Mouse (Mus musculus): ENCODE measurements around the gene Fhdc1. TPM values are rescaled to one million over a fixed set of nuclear protein-coding genes. Genes with fewer than 3 reads are reported as not detected.

Fhdc1 gene
- polyA plus RNA-seq, 1 experiment from 2014 or later, result 6.8 TPM

GRCm38 (mm10) chr3:84500491-84500890 is 20.3 kb upstream of the Fhdc1 start:
- Histone ChIP-seq H3K9ac (ENCODE audit: low read depth, low read length) (no peak overlapping the region), H3K36me3 (ENCODE audit: control insufficient read depth, insufficient read depth, low read length) (peaks cover 10% of the 10 kb centered on the region; the same call in 1 of the 2 replicates), H3K4me1 (ENCODE audit: control insufficient read depth, insufficient read depth, low read length) (peaks cover 5% of the 10 kb centered on the region), H3K4me3 (ENCODE audit: low read depth, low read length) (no peak overlapping the region), H3K4me2 (ENCODE audit: low read depth, low read length) (no peak overlapping the region), H3K9me3 (ENCODE audit: control insufficient read depth, low read length) (no peaks in the 10 kb centered on the region), H3K27ac (replicated peaks; ENCODE audit: low read depth, low read length) (no peak overlapping the region), H3K27me3 (replicated peaks; ENCODE audit: control insufficient read depth, insufficient read depth, low read length) (no peaks in the 10 kb centered on the region)
- DNase-seq (ENCODE audit: low spot score) (no peak), ATAC-seq (ENCODE audit: low read depth) (no peak)
- 59% methylated on average over 10 of the region's 10 CpGs for WGBS

DNA sequence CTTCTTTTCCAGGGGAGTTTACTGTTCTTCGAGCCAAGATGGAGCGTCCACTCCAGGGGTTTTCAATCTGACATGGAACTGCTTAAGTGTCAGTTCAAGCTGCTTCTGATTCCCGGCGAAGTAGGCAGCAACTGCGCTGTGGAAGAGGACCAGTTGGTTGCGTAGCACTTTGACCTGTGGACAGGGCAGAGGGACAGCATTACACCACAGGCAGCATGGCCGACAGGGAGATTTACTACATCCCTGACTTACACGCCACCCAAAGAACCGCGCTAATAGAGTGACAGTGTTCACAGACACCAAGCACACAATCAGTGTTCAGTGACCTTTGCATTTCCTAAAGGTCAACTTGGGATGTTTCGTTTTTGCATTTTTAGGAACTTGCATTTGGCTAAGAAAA is 17.5 kb upstream of the Fhdc1 start:
- Histone ChIP-seq H3K4me2 (ENCODE audit: low read depth, low read length) (no peak overlapping the region), H3K9me3 (ENCODE audit: control insufficient read depth, low read length) (no peaks in the 10 kb centered on the region), H3K27me3 (replicated peaks; ENCODE audit: control insufficient read depth, insufficient read depth, low read length) (no peaks in the 10 kb centered on the region), H3K9ac (ENCODE audit: low read depth, low read length) (no peak overlapping the region), H3K4me1 (ENCODE audit: control insufficient read depth, insufficient read depth, low read length) (peaks cover 5% of the 10 kb centered on the region), H3K27ac (replicated peaks; ENCODE audit: low read depth, low read length) (no peak overlapping the region), H3K36me3 (ENCODE audit: control insufficient read depth, insufficient read depth, low read length) (peaks cover 5% of the 10 kb centered on the region; the same call in 1 of the 2 replicates), H3K4me3 (ENCODE audit: low read depth, low read length) (no peak overlapping the region)
- WGBS, result 75% methylated on average over 11 of the region's 11 CpGs
- ATAC-seq (ENCODE audit: low read depth), result no peak
- DNase-seq (ENCODE audit: low spot score), result no peak

- H3K27ac ChIP-seq (replicated peaks; ENCODE audit: low read depth, low read length), result no peak overlapping the region
- no peak overlapping the region for H3K4me2 ChIP-seq (ENCODE audit: low read depth, low read length)
- DNase-seq (ENCODE audit: low spot score), result no peak
Observed at GRCm38 (mm10) chr3:84492657-84493056, 12.4 kb upstream of the Fhdc1 start.

DNA sequence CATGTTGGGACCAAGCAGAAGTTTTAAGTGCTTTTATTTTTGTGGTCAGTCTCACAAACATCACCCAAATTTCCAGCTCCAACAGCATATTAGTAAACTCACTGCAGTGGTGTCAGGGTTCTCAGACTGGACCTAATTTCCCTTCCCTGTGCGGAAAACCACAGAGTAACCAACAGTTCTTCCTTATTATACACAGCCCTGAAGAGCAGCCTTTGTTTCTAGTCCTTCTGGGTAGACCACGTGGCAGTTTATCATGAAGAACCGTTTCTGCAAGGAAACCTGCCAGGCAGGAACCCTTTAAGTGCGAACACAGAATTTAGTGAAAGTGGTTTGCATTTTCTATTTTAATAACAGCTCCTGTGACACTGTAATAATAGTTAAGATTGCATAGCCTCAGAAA is 11.9 kb upstream of the Fhdc1 start:
- Histone ChIP-seq H3K9me3 (ENCODE audit: control insufficient read depth, low read length) (no peaks in the 10 kb centered on the region), H3K4me3 (ENCODE audit: low read depth, low read length) (no peak overlapping the region), H3K27ac (replicated peaks; ENCODE audit: low read depth, low read length) (no peak overlapping the region), H3K36me3 (ENCODE audit: control insufficient read depth, insufficient read depth, low read length) (no peaks in the 10 kb centered on the region; the same call in 1 of the 2 replicates), H3K9ac (ENCODE audit: low read depth, low read length) (no peak overlapping the region), H3K4me1 (ENCODE audit: control insufficient read depth, insufficient read depth, low read length) (no peaks in the 10 kb centered on the region), H3K27me3 (replicated peaks; ENCODE audit: control insufficient read depth, insufficient read depth, low read length) (no peaks in the 10 kb centered on the region), H3K4me2 (ENCODE audit: low read depth, low read length) (no peak overlapping the region)
- DNase-seq (ENCODE audit: low spot score) (no peak), ATAC-seq (ENCODE audit: low read depth) (no peak)
- WGBS, result 76% methylated on average over 4 of the region's 4 CpGs

More at GRCm38 (mm10) chr3:84492657-84493056, 12.4 kb upstream of the Fhdc1 start:
- Histone ChIP-seq H3K9ac (ENCODE audit: low read depth, low read length) (no peak overlapping the region), H3K9me3 (ENCODE audit: control insufficient read depth, low read length) (no peaks in the 10 kb centered on the region), H3K27me3 (replicated peaks; ENCODE audit: control insufficient read depth, insufficient read depth, low read length) (no peaks in the 10 kb centered on the region), H3K4me1 (ENCODE audit: control insufficient read depth, insufficient read depth, low read length) (no peaks in the 10 kb centered on the region), H3K4me3 (ENCODE audit: low read depth, low read length) (no peak overlapping the region), H3K36me3 (ENCODE audit: control insufficient read depth, insufficient read depth, low read length) (peaks cover 3% of the 10 kb centered on the region; the same call in 1 of the 2 replicates)
- WGBS, result 91% methylated on average over 8 of the region's 8 CpGs
- no peak for ATAC-seq (ENCODE audit: low read depth)

GRCm38 (mm10) chr3:84488716-84489115 is 8.5 kb upstream of the Fhdc1 start:
- Histone ChIP-seq H3K9me3 (ENCODE audit: control insufficient read depth, low read length) (no peaks in the 10 kb centered on the region), H3K4me1 (ENCODE audit: control insufficient read depth, insufficient read depth, low read length) (no peaks in the 10 kb centered on the region), H3K27me3 (replicated peaks; ENCODE audit: control insufficient read depth, insufficient read depth, low read length) (no peaks in the 10 kb centered on the region), H3K4me3 (ENCODE audit: low read depth, low read length) (no peak overlapping the region), H3K36me3 (ENCODE audit: control insufficient read depth, insufficient read depth, low read length) (no peaks in the 10 kb centered on the region), H3K9ac (ENCODE audit: low read depth, low read length) (no peak overlapping the region), H3K27ac (replicated peaks; ENCODE audit: low read depth, low read length) (no peak overlapping the region), H3K4me2 (ENCODE audit: low read depth, low read length) (no peak overlapping the region)
- DNase-seq (ENCODE audit: low spot score) (no peak), ATAC-seq (ENCODE audit: low read depth) (peak; percentile 37; the same call in 1 of the 2 replicates)
- WGBS, result 26% methylated on average over 6 of the region's 6 CpGs

DNA sequence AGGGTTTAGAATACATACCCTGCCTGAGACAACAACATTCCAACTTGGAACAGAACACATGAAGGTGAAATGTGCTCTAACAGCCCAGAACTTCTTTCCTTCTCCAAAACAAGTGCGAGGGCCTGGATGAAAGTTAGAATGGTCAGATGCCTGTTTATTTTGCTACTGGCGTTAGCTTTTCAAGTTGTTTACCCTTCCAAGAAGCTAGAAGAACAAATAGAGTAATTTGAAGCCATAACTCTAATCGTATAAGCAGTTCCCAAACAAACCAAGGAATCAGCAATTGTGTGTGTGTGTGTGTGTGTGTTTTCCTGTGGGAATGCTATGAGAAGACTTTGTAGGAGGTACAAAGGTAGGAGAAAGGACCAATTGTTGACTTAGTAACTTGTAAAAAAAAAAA is 4.7 kb upstream of the Fhdc1 start:
- WGBS, result 60% methylated on average over 3 of the region's 3 CpGs

DNA sequence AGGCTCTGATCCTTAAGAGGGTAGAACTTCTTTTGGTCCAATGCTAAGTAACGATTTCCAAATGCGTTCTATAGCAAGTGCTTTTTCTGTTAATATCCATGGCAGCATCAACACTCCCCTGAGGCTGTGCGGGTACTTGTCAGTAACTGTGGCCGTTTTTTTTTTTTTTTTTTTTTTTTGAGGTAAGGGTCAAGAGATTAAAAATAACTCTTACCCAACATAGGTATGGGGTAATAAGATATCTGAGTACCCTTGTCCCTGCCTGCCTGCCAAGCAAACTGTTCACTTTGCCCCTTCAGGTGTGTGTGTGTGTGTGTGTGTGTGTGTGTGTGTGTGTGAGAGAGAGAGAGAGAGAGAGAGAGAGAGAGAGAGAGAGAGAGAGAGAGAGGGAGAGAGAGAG is 4.1 kb upstream of the Fhdc1 start:
- H3K4me1 ChIP-seq (ENCODE audit: control insufficient read depth, insufficient read depth, low read length), result 0 out of 2 replicates have a peak, but pooled peaks cover 3% of the 10 kb centered on the region
- 54% methylated on average over 4 of the region's 4 CpGs for WGBS
- DNase-seq (ENCODE audit: low spot score), result no peak

More for the DNA sequence above, 4.7 kb upstream of the Fhdc1 start:
- Histone ChIP-seq H3K4me3 (ENCODE audit: low read depth, low read length) (no peak overlapping the region), H3K9ac (ENCODE audit: low read depth, low read length) (no peak overlapping the region), H3K27ac (replicated peaks; ENCODE audit: low read depth, low read length) (no peak overlapping the region), H3K4me1 (ENCODE audit: control insufficient read depth, insufficient read depth, low read length) (0 out of 2 replicates have a peak, but pooled peaks cover 3% of the 10 kb centered on the region), H3K9me3 (ENCODE audit: control insufficient read depth, low read length) (no peaks in the 10 kb centered on the region), H3K36me3 (ENCODE audit: control insufficient read depth, insufficient read depth, low read length) (no peaks in the 10 kb centered on the region), H3K27me3 (replicated peaks; ENCODE audit: control insufficient read depth, insufficient read depth, low read length) (peaks cover 15% of the 10 kb centered on the region), H3K4me2 (ENCODE audit: low read depth, low read length) (no peak overlapping the region)
- ATAC-seq (ENCODE audit: low read depth) (no peak), DNase-seq (ENCODE audit: low spot score) (no peak)

GRCm38 (mm10) chr3:84482121-84482520 is 1.9 kb upstream of the Fhdc1 start:
- no peak for DNase-seq (ENCODE audit: low spot score)
- H3K4me3 ChIP-seq (ENCODE audit: low read depth, low read length), result no peak overlapping the region
- H3K27ac ChIP-seq (replicated peaks; ENCODE audit: low read depth, low read length), result no peak overlapping the region
- peaks cover 40% of the 10 kb centered on the region for H3K27me3 ChIP-seq (replicated peaks; ENCODE audit: control insufficient read depth, insufficient read depth, low read length)
- 77% methylated on average over 6 of the region's 6 CpGs for WGBS
- no peak overlapping the region for H3K9ac ChIP-seq (ENCODE audit: low read depth, low read length)
- 0 out of 2 replicates have a peak, but pooled peaks cover 3% of the 10 kb centered on the region for H3K4me1 ChIP-seq (ENCODE audit: control insufficient read depth, insufficient read depth, low read length)
- H3K9me3 ChIP-seq (ENCODE audit: control insufficient read depth, low read length), result no peaks in the 10 kb centered on the region
- ATAC-seq (ENCODE audit: low read depth), result no peak
- no peaks in the 10 kb centered on the region for H3K36me3 ChIP-seq (ENCODE audit: control insufficient read depth, insufficient read depth, low read length)
- H3K4me2 ChIP-seq (ENCODE audit: low read depth, low read length), result no peak overlapping the region

More for the DNA sequence above, 4.1 kb upstream of the Fhdc1 start:
- Histone ChIP-seq H3K27me3 (replicated peaks; ENCODE audit: control insufficient read depth, insufficient read depth, low read length) (peaks cover 20% of the 10 kb centered on the region), H3K4me3 (ENCODE audit: low read depth, low read length) (no peak overlapping the region), H3K36me3 (ENCODE audit: control insufficient read depth, insufficient read depth, low read length) (no peaks in the 10 kb centered on the region), H3K9me3 (ENCODE audit: control insufficient read depth, low read length) (no peaks in the 10 kb centered on the region), H3K4me2 (ENCODE audit: low read depth, low read length) (no peak overlapping the region), H3K9ac (ENCODE audit: low read depth, low read length) (no peak overlapping the region), H3K27ac (replicated peaks; ENCODE audit: low read depth, low read length) (no peak overlapping the region)
- ATAC-seq (ENCODE audit: low read depth), result no peak

DNA sequence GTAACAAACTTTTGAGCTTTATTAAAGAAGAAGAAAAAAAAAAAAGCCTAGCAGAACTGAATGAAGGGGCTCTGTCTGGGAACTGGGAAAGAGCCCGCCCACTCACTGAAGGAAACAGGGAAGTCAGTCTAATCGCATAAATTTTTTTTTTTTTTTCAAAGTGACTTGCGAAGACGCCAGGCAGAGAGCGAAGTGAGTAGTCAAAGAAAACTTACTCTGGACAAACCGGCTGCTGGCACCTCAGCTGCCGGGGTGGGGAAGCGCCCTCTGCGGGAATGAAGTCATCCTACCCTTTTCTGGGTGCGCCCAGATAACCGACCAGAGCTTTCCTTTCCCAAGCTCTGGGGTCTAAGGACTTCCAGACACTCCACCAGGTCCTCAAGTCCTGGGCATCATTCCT is 875 bp upstream of the Fhdc1 start:
- 6% methylated on average over 11 of the region's 11 CpGs for WGBS
- Histone ChIP-seq H3K27ac (replicated peaks; ENCODE audit: low read depth, low read length) (peak overlapping the region; percentile 57; the same call in 1 of the 2 replicates), H3K9ac (ENCODE audit: low read depth, low read length) (0 out of 2 replicates have a peak overlapping the region, but pooled peaks have one; percentile 68), H3K36me3 (ENCODE audit: control insufficient read depth, insufficient read depth, low read length) (no peaks in the 10 kb centered on the region), H3K27me3 (replicated peaks; ENCODE audit: control insufficient read depth, insufficient read depth, low read length) (peaks cover 40% of the 10 kb centered on the region), H3K4me3 (ENCODE audit: low read depth, low read length) (peak overlapping the region; percentile 68), H3K4me2 (ENCODE audit: low read depth, low read length) (peak overlapping the region; percentile 99), H3K4me1 (ENCODE audit: control insufficient read depth, insufficient read depth, low read length) (0 out of 2 replicates have a peak, but pooled peaks cover 3% of the 10 kb centered on the region), H3K9me3 (ENCODE audit: control insufficient read depth, low read length) (no peaks in the 10 kb centered on the region)
- DNase-seq (ENCODE audit: low spot score) (peak; percentile 82), ATAC-seq (ENCODE audit: low read depth) (peak; percentile 19; the same call in 1 of the 2 replicates)
